Mouse (Mus musculus) heart, embryonic 15.5 days (tissue): ENCODE results near the gene Slc6a19. TPM values are rescaled to one million over a fixed set of nuclear protein-coding genes. Genes with fewer than 3 reads are reported as not detected.
"Not testable (repeated sequence)": the region's sequence is repeated elsewhere in the genome, so short reads cannot be mapped to it uniquely, and the experiment has no call there.

Experiments
- ATAC-seq: fragments of 200-750 bp; cut with Nextera tagmentation; replicated peaks from 2 replicates; pipeline ENCODE4 v1.8.0; 2017; ENCODE audit warnings: low read depth, moderate TSS enrichment; ENCODE audit not compliant: insufficient number of reproducible peaks, insufficient read depth, low FRiP score
- H3K27ac ChIP-seq: fragments of 300-500 bp; sonication (generic); 2 replicates; pipeline ENCODE4 v1.5.1; 2015; ENCODE audit warnings: mild to moderate bottlenecking, inconsistent platforms
- H3K27me3 ChIP-seq: fragments of 300-500 bp; sonication (generic); 2 replicates; pipeline ENCODE4 v1.6.1; 2015; ENCODE audit warnings: inconsistent platforms
- H3K36me3 ChIP-seq: fragments of 300-500 bp; sonication (generic); 2 replicates; pipeline ENCODE4 v1.6.1; 2015; ENCODE audit warnings: mild to moderate bottlenecking, inconsistent platforms
- H3K4me1 ChIP-seq: fragments of 300-500 bp; sonication (generic); replicated peaks from 2 replicates; pipeline ENCODE4 v1.6.1; 2015; ENCODE audit warnings: inconsistent platforms
- H3K4me2 ChIP-seq: fragments of 300-500 bp; sonication (generic); 2 replicates; pipeline ENCODE4 v1.6.1; 2015; ENCODE audit warnings: inconsistent platforms, mild to moderate bottlenecking, moderate library complexity
- H3K4me3 ChIP-seq: fragments of 300-500 bp; sonication (generic); 2 replicates; pipeline ENCODE4 v1.5.1; 2015; ENCODE audit warnings: mild to moderate bottlenecking, inconsistent platforms
- H3K9ac ChIP-seq: fragments of 300-500 bp; sonication (generic); 2 replicates; pipeline ENCODE4 v1.6.1; 2015; ENCODE audit warnings: mild to moderate bottlenecking, inconsistent platforms
- H3K9me3 ChIP-seq: fragments of 300-500 bp; sonication (generic); replicated peaks from 2 replicates; pipeline ENCODE4 v1.6.1; 2016; ENCODE audit warnings: inconsistent platforms
- WGBS: fragments of 180-500 bp; shearing (Covaris S2); methylation state at CpG from one replicate; pipeline ENCODE4 v1.1.7; 2015; ENCODE audit warnings: mixed read lengths; 5-methylcytosine and 5-hydroxymethylcytosine counted together
- polyA plus RNA-seq: library from polyadenylated mRNA; unstranded; fragments of >200 nt; fragmentation: Nextera tagmentation; extraction: Ambion mirVana; gene quantifications from 2 replicates; pipeline ENCODE4 v1.2.1, GENCODE M21; 2015

Gene Slc6a19
- polyA plus RNA-seq: not detected in 2 replicates

- no peak within 1 kb of the TSS for H3K4me2 ChIP-seq
- H3K4me1 ChIP-seq: no peaks in the 10 kb centered on the region
- WGBS: 80% methylated on average over 7 of the region's 7 CpGs
- H3K4me3 ChIP-seq: no peak within 1 kb of the TSS
- no peak within 1 kb of the TSS for H3K9ac ChIP-seq
- no peaks in the 10 kb centered on the region for H3K27me3 ChIP-seq
- H3K36me3 ChIP-seq: no peaks in the 10 kb centered on the region
- ATAC-seq: no peak
- H3K9me3 ChIP-seq: no peaks in the 10 kb centered on the region
- no peak within 1 kb of the TSS for H3K27ac ChIP-seq
These were observed at the start of gene Slc6a19 for GRCm38 (mm10) chr13:73704694-73705325. TSS of gene Slc6a19 (minus strand) at chr13:73704865.

GRCm38 (mm10) chr13:73751284-73751683 lies 46.6 kb upstream of the Slc6a19 start:
- no peak for ATAC-seq
- H3K9me3 ChIP-seq: no peaks in the 10 kb centered on the region
- no peaks in the 10 kb centered on the region for H3K27me3 ChIP-seq
- no peak overlapping the region for H3K27ac ChIP-seq
- no peak overlapping the region for H3K4me2 ChIP-seq
- no peak overlapping the region for H3K9ac ChIP-seq
- H3K36me3 ChIP-seq: no peaks in the 10 kb centered on the region
- peaks cover 19% of the 10 kb centered on the region for H3K4me1 ChIP-seq
- WGBS: 87% methylated on average over 3 of the region's 3 CpGs
- no peak overlapping the region for H3K4me3 ChIP-seq

- Histone ChIP-seq H3K9ac (no peak overlapping the region), H3K27me3 (no peaks in the 10 kb centered on the region), H3K27ac (no peak overlapping the region), H3K36me3 (no peaks in the 10 kb centered on the region), H3K4me2 (no peak overlapping the region), H3K4me1 (peaks cover 11% of the 10 kb centered on the region), H3K4me3 (no peak overlapping the region), H3K9me3 (no peaks in the 10 kb centered on the region)
- 65% methylated on average over 6 of the region's 6 CpGs for WGBS
- no peak for ATAC-seq
These were observed 45.8 kb upstream of the Slc6a19 start for GRCm38 (mm10) chr13:73750435-73750834.

GRCm38 (mm10) chr13:73748663-73749440 lies 44.2 kb upstream of the Slc6a19 start:
- ATAC-seq: no peak; the same call in 1 of the 2 replicates
- no peaks in the 10 kb centered on the region for H3K27me3 ChIP-seq
- no peak overlapping the region for H3K9ac ChIP-seq
- H3K4me1 ChIP-seq: 0 out of 2 replicates have a peak, but pooled peaks cover 9% of the 10 kb centered on the region
- H3K36me3 ChIP-seq: no peaks in the 10 kb centered on the region
- no peaks in the 10 kb centered on the region for H3K9me3 ChIP-seq
- H3K27ac ChIP-seq: 0 out of 2 replicates have a peak overlapping the region, but pooled peaks have one; percentile 3
- no peak overlapping the region; the same call in 1 of the 2 replicates for H3K4me2 ChIP-seq
- H3K4me3 ChIP-seq: no peak overlapping the region
- WGBS: 37% methylated on average over 15 of the region's 15 CpGs

- no peaks in the 10 kb centered on the region for H3K36me3 ChIP-seq
- H3K27ac ChIP-seq: no peak overlapping the region
- no peak overlapping the region for H3K9ac ChIP-seq
- WGBS: 69% methylated on average over 3 of the region's 3 CpGs
- 0 out of 2 replicates have a peak, but pooled peaks cover under 1% of the 10 kb centered on the region for H3K4me1 ChIP-seq
- no peak for ATAC-seq
- no peaks in the 10 kb centered on the region for H3K27me3 ChIP-seq
- no peak overlapping the region for H3K4me2 ChIP-seq
- no peaks in the 10 kb centered on the region for H3K9me3 ChIP-seq
- H3K4me3 ChIP-seq: no peak overlapping the region
These were observed 39.0 kb upstream of the Slc6a19 start for GRCm38 (mm10) chr13:73743662-73744061.

- ATAC-seq: no peak
- Histone ChIP-seq H3K4me2 (no peak overlapping the region), H3K36me3 (no peaks in the 10 kb centered on the region), H3K9me3 (no peaks in the 10 kb centered on the region), H3K27ac (no peak overlapping the region), H3K9ac (no peak overlapping the region), H3K27me3 (no peaks in the 10 kb centered on the region), H3K4me1 (no peaks in the 10 kb centered on the region), H3K4me3 (no peak overlapping the region)
- 65% methylated on average over 4 of the region's 4 CpGs for WGBS
These were observed 38.3 kb upstream of the Slc6a19 start for GRCm38 (mm10) chr13:73742944-73743343.

- not testable (repeated sequence) for H3K4me1 ChIP-seq, H3K9me3 ChIP-seq, H3K4me3 ChIP-seq, H3K27me3 ChIP-seq, H3K36me3 ChIP-seq, H3K4me2 ChIP-seq, H3K27ac ChIP-seq, H3K9ac ChIP-seq, ATAC-seq
- WGBS: 41% methylated on average over 2 of the region's 2 CpGs
These were observed 35.8 kb upstream of the Slc6a19 start for GRCm38 (mm10) chr13:73740399-73740944.

- no peaks in the 10 kb centered on the region for H3K9me3 ChIP-seq
- no peak overlapping the region for H3K9ac ChIP-seq
- H3K36me3 ChIP-seq: no peaks in the 10 kb centered on the region
- H3K27ac ChIP-seq: no peak overlapping the region
- 81% methylated on average over 3 of the region's 3 CpGs for WGBS
- no peak overlapping the region for H3K4me3 ChIP-seq
- H3K4me2 ChIP-seq: no peak overlapping the region
- no peak for ATAC-seq
- peaks cover 13% of the 10 kb centered on the region for H3K27me3 ChIP-seq
- peaks cover 12% of the 10 kb centered on the region for H3K4me1 ChIP-seq
These were observed 32.3 kb upstream of the Slc6a19 start for GRCm38 (mm10) chr13:73736943-73737342.

- Histone ChIP-seq H3K9me3 (no peaks in the 10 kb centered on the region), H3K4me3 (no peak overlapping the region), H3K27me3 (peaks cover 17% of the 10 kb centered on the region), H3K4me1 (peaks cover 12% of the 10 kb centered on the region), H3K4me2 (no peak overlapping the region), H3K9ac (no peak overlapping the region), H3K36me3 (no peaks in the 10 kb centered on the region), H3K27ac (no peak overlapping the region)
- 70% methylated on average over 2 of the region's 2 CpGs for WGBS
- no peak for ATAC-seq
These were observed 31.3 kb upstream of the Slc6a19 start for GRCm38 (mm10) chr13:73735928-73736327.

- Histone ChIP-seq H3K4me1 (peaks cover 12% of the 10 kb centered on the region), H3K4me3 (no peak overlapping the region), H3K27me3 (peaks cover 19% of the 10 kb centered on the region), H3K9me3 (no peaks in the 10 kb centered on the region), H3K9ac (no peak overlapping the region), H3K4me2 (no peak overlapping the region), H3K36me3 (no peaks in the 10 kb centered on the region), H3K27ac (no peak overlapping the region)
- no peak for ATAC-seq
- WGBS: 80% methylated on average over 8 of the region's 8 CpGs
These were observed 30.6 kb upstream of the Slc6a19 start for GRCm38 (mm10) chr13:73735270-73735669.

GRCm38 (mm10) chr13:73734379-73734778 lies 29.7 kb upstream of the Slc6a19 start:
- Histone ChIP-seq H3K9me3 (no peaks in the 10 kb centered on the region), H3K27me3 (peaks cover 19% of the 10 kb centered on the region), H3K27ac (no peak overlapping the region), H3K36me3 (no peaks in the 10 kb centered on the region), H3K4me3 (no peak overlapping the region), H3K4me1 (peaks cover 13% of the 10 kb centered on the region), H3K4me2 (no peak overlapping the region), H3K9ac (no peak overlapping the region)
- ATAC-seq: no peak
- WGBS: 86% methylated on average over 1 of the region's 1 CpGs
